Mouse (Mus musculus) inflammation-experienced regulatory T-cells, adult 6 months (primary cell): Measurements from ENCODE around the gene Aldh1a7. TPM values are rescaled to one million over a fixed set of nuclear protein-coding genes. Genes with fewer than 3 reads are reported as not detected.
"Not testable (repeated sequence)": the region's sequence is repeated elsewhere in the genome, so short reads cannot be mapped to it uniquely, and the experiment has no call there.

ENCODE experiments used
- ATAC-seq: one replicate; pipeline ENCODE4 v1.8.0; 2017
- polyA plus RNA-seq, 3 experiments: library from polyadenylated mRNA; unstranded; fragments of 100-300 nt; shearing (Covaris generic); gene quantifications; one replicate each; pipeline ENCODE4 v1.2.1; 2017

Gene Aldh1a7
- polyA plus RNA-seq = not detected

DNA sequence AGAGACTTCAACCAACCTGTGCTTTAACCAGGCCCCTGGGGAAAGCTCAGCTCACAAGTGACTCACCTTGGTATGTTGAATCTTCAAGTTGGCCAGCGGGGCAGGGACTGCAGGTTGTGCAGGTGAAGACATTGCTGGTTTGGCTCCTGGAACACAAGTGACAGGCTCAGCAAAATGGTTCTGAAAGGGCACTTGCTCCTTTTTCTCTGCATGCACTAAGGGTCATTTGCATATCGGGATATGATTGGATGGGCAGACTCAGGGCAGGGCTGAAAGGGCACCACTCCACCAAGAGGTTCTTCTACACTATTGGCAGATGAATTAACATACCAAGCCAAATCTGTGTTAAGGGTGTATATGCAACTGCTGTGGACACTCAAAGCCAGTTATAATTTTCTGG, at the start of gene Aldh1a7:
Aldh1a7 (minus strand) TSS at position 182 of the 400 bp plus-strand sequence.
- no peak for ATAC-seq

DNA sequence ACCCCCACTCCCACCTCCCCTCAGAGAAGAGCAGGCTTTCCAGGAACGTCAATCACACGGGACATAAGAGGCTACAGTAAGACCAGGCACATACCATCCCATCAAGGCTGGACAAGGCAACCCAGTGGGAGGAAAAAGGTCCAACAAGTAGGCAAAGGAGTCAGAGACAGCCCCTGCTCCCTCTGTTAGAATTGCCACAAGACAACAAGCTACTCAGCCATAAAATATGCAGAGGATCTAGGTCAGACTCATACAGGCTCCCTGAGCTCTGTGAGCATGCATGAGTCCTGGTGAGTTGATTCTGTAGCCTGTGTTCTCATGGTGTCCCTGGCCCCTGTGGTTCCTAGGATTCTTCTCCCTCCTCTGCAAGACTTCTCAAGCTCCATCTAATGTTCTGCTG, 48.3 kb upstream of the Aldh1a7 start:
- no peak for ATAC-seq

DNA sequence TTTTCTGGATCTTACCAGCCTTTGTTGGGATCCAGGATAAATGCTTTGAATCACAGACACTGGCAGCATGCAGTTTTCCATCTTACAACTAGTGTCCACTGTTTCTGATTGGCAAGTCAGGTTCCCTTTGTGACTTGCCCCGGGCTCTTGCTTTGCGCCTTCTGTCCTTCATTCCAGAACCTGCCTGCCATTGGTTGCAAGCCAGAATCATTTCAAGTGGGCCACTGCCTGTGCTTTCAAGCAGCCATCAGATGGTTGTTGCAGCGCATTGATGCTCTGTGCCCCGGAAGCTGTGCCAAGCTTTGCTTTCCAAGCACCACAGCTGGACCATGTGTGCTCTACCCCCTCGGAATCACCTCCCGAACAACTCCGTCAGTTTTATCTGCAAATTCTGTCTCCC, 46.6 kb upstream of the Aldh1a7 start:
- no peak for ATAC-seq

DNA sequence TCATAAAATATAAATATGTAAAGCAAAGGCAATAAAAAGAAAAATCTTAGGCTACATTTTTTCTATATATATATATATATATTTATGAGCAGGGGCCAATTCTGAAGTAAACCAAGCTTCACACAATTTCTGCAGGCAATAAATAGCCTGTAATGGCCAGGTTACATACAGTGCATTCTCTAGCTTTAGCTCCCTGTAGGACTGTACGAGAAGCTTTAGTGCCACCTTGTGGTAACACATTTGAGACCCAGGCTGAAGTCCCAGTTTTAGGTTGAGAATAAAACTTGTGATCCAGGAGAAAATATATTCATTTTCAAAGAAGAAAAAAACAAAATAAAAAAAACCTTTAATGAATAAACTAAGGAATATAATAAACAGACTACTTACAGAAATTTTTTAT, 36.9 kb upstream of the Aldh1a7 start:
- ATAC-seq = no peak

DNA sequence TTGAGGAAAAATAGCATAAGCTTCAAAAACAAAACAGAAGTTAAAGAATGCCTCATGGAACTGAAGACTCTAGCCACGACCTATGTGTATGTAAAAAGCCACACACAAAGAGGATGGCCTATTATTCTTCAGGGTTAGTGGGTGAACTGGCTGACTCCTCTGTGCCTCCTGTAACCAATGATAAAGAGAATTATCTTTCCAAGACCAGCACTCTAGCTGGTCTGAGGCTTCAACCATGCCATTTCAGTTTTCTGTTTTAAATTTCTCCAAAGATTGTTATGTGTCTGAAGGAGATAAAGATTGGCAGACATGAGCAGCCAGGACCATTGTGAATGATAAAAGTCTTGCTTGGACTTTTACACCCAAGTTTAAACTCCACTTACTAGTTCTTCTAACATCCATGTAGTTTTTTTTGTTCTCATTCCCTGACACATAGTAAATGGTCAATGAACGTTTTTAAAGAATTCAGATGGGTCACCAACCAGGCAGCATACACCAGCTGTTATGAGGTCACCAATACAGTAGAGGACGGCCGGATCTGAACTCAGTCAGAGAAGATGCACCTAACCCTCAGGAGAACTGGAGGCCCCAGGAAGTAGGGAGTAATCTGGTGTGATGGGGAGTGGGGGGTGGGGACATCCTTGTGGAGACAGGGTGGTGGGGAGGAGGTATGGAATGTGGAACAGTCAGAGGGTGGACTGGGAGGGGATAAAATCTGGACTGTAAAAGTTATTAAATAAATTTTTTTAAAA, 34.5 kb upstream of the Aldh1a7 start:
- no peak for ATAC-seq

DNA sequence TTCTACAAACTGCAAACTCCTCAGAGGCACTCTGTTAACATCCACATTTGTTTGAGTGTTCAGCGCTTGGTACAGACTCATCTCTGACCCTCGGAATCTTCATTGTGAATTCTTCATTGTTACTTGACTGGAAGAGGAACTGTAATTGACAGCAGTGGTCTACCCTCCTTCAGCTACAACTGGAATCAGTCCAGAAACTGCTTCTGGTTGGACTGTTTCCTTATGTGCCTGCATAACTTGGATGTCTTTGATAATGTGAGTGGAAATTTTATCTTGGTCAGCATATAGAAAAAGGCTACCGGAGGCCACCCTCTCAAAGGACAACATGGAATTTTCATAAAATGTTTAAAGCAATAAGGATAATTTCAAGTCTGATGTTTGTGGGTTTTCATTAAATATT, 33.8 kb upstream of the Aldh1a7 start:
- no peak for ATAC-seq

DNA sequence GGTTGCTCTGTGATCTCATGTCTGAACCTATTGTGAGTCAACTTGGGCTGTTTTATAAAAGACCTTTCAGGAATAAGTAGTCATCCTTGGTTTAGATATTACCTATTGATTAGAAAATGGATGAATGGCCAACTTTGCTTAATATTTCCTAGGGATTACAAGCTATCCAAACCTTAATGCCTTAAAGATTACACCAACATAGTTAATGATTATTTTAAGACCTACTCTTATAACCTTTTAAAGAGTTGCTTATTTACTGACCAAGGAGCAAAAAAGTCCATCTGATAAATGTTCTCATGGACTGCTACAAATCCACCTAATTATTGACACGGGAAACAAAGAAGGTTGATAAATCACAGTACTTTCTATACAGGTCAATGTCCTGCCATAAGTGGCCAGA, 17.3 kb upstream of the Aldh1a7 start:
- no peak for ATAC-seq

DNA sequence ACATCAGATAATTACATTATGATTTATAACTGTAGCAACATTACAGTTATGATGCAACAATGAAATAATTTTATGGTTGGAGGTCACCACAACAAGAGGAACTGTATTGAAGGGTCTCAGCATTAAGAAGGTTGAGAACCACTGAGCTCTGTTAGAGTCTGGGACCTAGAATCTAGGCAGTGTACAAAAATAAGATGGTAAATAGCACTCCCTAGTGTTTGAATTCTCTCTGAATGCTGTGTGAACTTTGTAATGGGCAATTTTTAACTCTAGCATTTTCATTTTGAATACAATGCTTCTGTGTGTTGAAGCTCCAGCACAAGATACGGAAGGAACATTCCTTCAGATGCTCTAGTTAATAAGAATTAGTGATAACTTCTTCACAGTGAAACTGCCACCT, 916 bp upstream of the Aldh1a7 start:
- ATAC-seq = no peak

DNA sequence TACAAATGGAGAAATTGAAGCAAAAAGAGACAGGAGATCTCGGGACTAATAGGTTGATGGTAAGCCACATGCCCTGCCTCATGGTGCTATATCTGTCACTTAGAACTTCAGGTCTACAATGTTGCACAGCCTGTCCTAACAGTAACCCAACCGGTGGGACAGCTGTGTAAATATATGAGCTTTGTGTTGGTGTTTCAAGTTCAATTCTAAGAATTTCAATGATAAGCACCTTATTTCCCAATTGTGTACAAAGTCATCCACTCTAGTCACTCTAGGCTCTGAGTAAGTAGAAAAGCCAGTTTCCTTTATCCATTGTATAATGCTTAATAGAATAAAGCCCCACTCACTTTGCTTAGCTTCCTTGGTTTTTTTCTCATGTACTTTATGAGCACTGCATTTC, 4.4 kb downstream of the Aldh1a7 start:
- ATAC-seq = no peak

DNA sequence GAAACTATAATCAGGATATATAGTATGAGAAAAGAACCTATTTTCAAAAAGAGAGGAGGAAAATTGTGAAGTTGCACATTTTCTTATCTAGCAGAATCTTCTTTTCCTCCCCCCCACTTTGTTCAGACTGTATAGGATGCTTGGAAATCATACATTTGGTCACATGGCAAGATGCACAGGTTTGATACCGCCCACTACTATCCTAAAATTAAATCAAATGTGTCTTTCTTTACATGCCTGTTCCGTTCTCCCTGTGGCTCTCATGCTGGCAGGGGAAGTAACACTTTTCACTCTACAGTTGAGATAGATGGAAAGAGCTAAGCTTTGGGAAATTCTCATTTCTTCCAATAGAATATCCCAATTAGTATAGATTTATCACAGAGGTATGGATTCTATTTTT, 7.1 kb downstream of the Aldh1a7 start:
- no peak for ATAC-seq

DNA sequence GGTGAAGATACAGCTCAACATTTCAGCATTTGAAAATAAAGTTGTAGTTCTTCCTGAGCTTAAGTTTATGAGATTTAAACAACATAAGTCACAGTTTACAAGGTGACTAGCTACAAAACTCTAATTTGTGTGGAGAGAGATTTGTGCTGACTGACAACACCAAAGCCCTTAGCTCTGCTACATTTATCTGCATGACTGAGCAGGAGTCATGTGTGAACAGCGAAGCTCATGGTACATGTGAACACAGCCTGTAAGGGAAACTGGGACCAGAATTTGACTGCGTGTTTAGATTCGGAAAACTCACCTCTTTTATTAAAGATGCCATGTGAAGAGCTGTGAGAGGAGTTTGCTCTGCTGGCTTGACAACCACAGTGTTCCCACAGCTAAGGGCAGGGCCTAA, 11.7 kb downstream of the Aldh1a7 start:
- ATAC-seq = no peak

DNA sequence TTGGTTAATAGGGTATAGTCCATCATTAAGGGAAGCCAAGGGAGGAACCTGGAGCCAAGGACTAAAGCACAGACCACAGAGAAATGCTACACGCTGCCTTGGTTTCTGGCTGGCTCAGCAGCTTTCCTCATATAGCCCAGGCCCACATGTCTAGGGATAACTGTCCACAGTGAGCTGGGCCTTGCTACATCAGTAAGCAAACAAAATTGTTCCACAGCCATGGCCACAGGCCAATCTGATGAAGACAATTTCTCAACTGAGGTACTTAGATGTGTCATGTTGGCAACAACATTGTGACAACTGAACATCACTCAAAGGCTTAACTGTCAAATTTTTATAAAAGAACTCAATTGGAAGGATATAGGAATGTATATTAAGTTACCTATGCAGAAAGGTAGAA, 12.3 kb downstream of the Aldh1a7 start:
- ATAC-seq = no peak

DNA sequence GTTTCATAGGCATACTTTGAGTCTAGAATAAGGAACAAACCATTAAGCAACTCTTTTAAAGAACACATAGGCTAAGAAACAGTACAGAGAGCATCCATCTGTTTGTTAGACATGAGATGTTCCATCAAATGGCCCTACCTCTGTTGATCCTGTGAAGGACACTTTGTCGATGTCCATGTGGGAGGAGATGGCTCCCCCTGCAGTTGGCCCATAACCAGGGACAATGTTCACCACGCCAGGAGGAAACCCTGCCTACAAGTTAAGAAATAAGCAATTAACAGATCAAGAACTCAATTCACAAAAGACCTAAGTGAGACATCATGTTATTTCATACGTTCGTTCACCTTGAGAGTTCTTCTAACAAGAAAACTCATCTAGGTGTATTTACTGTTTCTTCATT, 12.8 kb downstream of the Aldh1a7 start:
- no peak for ATAC-seq

DNA sequence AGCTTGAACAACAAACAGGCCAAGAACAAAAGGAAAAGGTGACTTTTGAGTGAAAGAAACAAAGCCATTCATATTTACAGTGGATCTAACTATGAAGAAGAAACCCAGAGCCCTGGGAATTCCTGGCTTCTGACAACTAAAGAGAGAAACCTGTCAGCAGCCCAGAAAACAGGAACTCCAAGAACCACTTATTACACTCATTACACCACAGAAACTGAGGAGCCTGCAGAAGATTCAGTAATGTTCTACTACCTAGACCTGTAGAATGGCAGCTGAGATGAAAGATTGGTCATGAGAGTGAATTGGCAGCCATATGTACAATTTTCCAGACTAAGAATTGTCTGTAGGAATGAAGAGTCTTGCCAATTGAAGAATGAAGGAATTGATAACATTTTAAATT, 20.2 kb downstream of the Aldh1a7 start:
- no peak for ATAC-seq

DNA sequence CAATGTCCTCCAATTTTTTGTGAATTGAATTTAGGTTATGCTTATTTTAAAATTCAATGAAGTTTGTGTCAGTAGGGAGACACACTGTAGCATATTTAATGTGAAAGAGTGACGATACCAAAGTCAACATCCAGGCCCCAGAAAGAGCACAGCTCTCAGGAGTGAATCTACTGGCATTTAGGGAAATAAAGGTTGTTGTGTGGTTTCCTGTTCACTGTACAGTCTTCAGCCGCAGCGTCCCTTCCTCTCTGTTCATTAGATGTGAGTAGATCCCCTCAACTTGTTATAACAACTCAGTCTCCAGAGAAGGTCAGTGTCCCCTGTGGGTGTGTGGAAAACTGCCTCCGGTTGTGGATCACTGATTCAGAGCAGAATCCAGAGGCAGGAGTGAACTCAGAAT, 20.6 kb downstream of the Aldh1a7 start:
- ATAC-seq = no peak

DNA sequence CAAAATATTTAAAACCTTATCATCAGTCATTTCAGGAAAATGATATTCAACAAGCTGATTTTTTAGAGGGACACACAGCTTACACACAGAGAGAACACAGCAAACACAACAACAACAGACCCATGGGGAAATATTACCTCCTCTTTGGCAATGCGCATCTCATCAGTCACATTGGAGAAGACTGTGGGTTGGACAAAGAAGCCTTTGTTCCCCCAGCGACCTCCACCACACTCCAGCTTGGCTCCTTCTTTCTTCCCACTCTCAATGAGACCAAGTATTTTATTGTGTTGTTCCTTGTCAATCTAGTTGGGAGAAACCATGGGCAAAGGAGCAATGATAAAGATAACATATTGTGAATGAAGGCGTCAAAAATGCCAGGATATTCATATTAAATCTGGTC, 25.3 kb downstream of the Aldh1a7 start:
- no peak for ATAC-seq

DNA sequence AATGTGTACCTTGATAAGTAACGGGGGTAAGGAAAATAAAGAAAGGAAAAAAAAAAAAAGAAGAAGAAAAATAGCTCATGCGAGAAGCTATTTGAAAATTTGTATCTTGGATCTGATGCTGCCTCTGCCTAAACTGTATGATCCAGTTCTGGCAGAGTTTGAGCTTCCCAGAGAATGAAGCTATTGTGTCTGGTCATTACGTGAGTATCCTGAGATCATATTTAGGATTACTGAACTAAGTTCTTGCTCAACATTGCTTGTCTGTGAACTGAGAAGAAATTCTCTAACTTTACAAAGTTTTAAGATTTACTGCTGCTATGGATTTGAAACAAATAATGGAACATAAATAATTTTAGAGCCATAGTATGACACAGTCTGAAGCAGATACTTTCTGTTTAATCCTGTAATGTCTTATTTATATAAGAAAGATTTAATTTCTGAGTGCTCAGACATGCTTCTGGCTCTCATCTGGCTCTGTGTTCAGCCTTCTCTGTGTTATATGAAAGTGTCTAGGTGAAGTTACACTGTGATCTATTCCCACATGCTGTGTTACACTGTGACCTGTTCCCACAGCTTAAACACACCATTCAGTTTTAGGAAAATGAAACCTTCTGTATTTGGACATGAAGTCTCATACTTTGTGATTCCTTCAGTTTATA, 49.5 kb downstream of the Aldh1a7 start:
- no peak for ATAC-seq

DNA sequence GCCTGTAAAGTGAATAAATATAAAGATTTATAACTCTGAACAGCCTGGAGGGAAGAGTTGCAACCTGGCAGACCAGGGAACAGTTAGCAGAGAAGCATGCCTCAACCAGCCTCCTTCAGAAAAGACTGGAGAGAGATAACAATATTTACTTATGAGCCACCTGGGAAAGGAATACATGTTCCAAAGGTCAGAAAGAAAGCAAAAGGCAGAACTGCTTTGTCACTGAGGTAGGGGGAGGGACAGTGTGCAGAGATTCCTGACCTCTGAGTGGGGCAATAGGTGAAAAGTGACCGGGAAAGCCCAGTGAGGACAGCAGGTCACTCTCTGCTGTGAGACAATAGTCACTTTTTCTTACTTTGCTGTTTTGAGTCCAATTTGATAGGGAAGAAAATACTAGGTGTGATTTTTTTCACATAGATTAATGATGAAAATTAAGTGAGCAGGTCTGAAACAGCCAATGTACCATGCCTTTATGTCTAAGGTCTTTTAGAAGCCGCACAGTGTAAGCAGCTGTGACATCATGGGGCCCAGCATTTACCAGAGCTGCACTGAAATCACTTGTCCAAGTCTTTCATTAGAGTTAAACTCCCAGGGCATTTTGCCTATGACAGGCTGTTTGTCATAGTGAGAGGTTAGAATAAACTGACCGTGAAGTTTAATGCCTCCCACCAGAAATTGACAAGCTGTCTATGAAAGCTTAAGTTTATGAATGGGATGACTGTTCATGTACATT, 73.1 kb downstream of the Aldh1a7 start:
- ATAC-seq = no peak

DNA sequence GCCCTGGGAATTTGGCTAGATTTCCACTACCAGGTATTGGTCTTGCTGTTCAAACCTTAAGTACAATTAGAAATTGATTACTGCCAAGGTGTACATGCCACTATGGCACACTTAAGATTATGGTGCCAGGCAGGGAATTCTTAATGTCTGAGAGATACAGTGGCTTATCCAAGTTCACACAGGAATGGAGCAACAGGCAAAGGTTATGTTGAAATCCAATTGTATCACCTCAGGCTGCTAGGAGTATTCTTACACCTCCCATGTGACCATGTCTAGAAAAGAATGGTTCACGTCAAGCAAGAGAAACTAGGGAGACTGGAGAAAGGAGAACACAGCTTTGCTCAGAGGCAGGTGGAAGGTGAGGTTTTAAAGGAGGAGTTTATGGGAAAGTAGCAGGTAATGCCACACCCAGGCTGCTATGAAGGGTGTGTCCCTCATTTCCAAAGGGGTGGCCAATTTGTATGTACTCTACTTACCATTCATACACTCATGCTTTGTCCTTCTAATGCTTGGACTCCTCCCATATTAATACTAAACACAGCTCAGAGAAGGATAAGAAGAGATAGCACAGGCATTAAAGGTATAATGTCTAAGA, 74.2 kb downstream of the Aldh1a7 start:
- no peak for ATAC-seq

DNA sequence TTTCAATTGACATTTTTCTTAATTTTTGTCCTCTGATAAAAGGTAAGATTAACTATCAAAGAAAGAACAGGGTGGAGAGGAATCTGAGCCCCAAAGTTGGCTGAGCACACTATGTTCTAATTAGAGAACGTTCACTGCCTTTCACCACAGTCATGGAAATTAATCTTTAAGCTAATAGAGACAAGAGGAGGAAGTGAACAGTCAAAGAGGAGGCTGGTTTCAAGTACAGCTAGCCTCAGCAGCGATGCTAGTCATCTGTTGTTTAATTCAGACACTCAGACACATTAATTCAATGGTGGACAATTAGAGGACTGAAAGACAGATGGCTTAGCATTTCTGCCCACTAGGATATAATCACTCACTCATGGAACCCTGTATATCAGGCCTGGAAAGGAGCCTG, 77.4 kb downstream of the Aldh1a7 start:
- no peak for ATAC-seq

DNA sequence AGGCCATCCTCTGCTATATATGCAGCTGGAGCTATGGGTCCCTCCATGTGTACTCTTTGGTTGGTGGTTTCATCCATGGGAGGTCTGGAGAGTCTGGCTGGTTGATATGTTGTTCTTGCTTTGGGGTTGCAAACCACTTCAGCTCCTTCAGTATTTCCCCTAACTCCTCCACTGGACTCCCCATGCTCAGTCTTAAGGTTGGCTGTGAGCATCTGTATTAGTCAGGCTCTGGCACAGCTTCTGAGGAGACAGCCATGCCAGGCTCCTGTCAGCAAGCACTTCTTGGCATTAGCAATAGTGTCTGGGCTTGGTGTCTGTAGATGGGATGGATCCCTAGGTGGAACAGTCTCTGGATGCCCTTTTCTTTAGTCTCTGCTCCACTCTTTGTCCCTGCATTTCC, 79.9 kb downstream of the Aldh1a7 start:
- not testable (repeated sequence) for ATAC-seq

DNA sequence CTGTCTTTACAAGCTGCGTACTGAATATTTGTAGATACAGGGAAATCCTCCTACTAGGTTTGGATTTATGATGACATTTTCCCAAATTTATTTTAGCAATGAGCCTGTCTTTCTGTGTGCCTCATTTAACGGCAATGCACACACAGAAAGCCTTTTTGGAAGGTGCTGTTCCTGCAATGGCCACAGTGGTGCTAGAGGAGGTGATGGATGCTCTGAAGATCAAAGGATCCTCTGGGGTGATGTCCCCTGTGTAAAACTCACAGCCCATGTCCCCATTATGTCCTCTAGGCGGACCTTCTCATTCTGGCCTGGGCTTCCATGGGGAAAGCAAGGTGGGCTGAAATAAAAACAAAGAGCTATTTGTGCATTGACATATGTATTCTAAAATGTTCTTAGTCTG, 83.0 kb downstream of the Aldh1a7 start:
- ATAC-seq = no peak
